Mouse (Mus musculus) spleen, adult 2 months (tissue): ENCODE results near the gene Vangl2.

ENCODE experiments used
- CTCF ChIP-seq: fragments of 200-500 bp; IDR thresholded peaks from 2 replicates; pipeline ENCODE4 v1.5.1; 2011; ENCODE audit warnings: mild to moderate bottlenecking, inconsistent platforms; ENCODE audit not compliant: insufficient read depth, insufficient read length, insufficient replicate concordance; ENCODE audit errors: extremely low read depth
- POLR2A ChIP-seq: fragments of 200-500 bp; IDR thresholded peaks from 2 replicates; pipeline ENCODE4 v1.6.1; 2011; ENCODE audit warnings: low read depth, low read length, inconsistent platforms

DNA sequence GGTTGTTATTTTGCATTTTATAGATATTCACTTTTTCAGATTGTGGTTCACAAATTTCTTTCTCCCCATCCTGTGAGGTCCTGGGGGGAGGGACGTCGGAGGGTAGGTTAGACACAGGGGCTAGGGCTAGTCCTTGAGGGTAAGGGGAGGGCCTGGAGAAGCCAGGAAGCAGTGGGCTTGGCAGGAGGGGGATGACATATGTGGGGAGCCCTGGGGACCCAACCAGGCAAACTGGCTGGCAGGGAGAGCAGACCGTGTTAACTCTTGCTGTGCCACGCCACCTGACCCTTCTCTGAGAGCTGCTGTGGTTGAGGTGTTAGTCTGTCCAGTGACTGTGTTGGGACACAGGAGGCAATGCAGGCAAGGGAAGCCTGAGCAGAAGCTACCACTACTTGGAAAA lies 32.4 kb upstream of the Vangl2 start:
- TF ChIP-seq POLR2A, result no peak
- TF ChIP-seq CTCF, result no peak
